Mouse (Mus musculus) testis, adult 2 months (tissue): Measurements from ENCODE around the gene Pld5. TPM values are rescaled to one million over a fixed set of nuclear protein-coding genes. Genes with fewer than 3 reads are reported as not detected.
A peak's percentile ranks its signal among the peaks of the same experiment; 100 is the strongest.

Source experiments
- H3K27ac ChIP-seq: fragments of 200-500 bp; 2 replicates; pipeline ENCODE4 v1.5.1; 2012; ENCODE audit warnings: low read depth, low read length; ENCODE audit not compliant: control insufficient read depth, insufficient read depth
- H3K27me3 ChIP-seq: fragments of 200-500 bp; 2 replicates; pipeline ENCODE4 v1.6.1; 2012; ENCODE audit warnings: mild to moderate bottlenecking, low read length, moderate library complexity; ENCODE audit not compliant: control insufficient read depth, insufficient read depth
- H3K36me3 ChIP-seq: fragments of 200-500 bp; 2 replicates; pipeline ENCODE4 v1.6.1; 2012; ENCODE audit warnings: mild to moderate bottlenecking, low read length; ENCODE audit not compliant: control insufficient read depth, insufficient read depth
- H3K4me1 ChIP-seq: fragments of 200-500 bp; 2 replicates; pipeline ENCODE4 v1.6.1; 2012; ENCODE audit warnings: low read length; ENCODE audit not compliant: control insufficient read depth, insufficient read depth
- H3K4me3 ChIP-seq: fragments of 200-500 bp; 2 replicates; pipeline ENCODE4 v1.5.1; 2012; ENCODE audit warnings: low read depth, mild to moderate bottlenecking, low read length, moderate library complexity, mixed read lengths; ENCODE audit not compliant: control insufficient read depth
- CTCF ChIP-seq: fragments of 200-500 bp; IDR thresholded peaks from 2 replicates; pipeline ENCODE4 v1.5.1; 2012; ENCODE audit warnings: low read depth, mild to moderate bottlenecking, inconsistent platforms, low read length, moderate library complexity; ENCODE audit not compliant: control insufficient read depth, insufficient read depth, insufficient replicate concordance
- POLR2A ChIP-seq: fragments of 200-500 bp; IDR thresholded peaks from 2 replicates; pipeline ENCODE4 v1.6.1; 2012; ENCODE audit warnings: low read depth, mild to moderate bottlenecking, inconsistent platforms, low read length, moderate library complexity; ENCODE audit not compliant: control insufficient read depth
- polyA plus RNA-seq: library from polyadenylated mRNA; depleted of rRNA; stranded (reverse); fragments of >200 nt; gene quantifications from 2 replicates; pipeline ENCODE4 v1.2.3, GENCODE M21; 2012; rRNA removed

The Pld5 gene
- 0.05 TPM in 1 of 2 replicates, not detected in the other for polyA plus RNA-seq

DNA sequence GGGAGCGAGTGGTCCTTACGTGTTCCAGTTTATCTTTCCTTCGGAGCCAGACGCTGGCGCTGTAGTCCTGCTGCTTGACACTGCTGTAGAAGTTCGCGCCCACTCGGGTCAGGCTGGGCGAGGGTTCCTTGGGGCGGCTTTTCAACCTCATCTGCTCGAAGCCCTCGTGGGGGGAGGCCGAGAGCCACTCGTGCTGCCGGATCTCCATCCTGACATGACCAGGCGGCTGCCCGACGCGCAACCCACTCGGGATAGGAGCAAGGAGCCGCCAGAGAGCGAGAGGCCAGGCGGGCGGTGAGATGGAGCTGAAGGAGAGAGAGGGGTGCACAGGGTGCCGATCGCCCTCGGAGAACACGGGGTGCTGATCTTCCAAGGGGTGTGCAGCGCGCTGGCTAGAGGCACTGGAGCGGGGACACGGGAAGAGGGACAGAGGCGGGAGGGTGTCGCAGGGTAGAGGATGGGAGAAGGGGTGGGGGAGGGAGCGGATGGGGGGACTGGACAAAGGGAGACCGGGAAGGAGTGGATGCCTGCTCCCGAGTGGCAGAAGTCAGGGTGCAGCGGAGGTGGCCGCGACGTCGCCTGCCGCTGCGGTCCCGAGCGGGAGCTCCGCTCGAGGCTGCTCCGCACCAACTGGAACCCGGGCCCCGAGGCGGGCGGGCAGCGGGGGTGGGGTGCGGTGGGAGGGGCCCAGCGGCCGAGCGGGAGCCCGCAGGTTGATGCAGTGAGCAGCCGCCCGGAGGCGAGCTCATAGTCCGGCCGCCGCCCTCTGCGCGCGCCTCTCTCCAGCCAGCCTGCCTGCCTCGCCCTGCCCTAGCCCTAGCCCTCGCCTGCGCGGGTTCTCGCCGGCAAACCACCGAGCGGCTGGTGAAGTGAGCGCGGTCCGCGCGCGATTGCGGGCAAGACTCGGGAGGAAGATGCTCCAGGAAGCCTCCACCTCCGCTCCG lies at the start of gene Pld5:
TSS of gene Pld5 (minus strand) at position 646 of the 944 bp plus-strand sequence.
- peaks cover 2% of the 10 kb centered on the region; the same call in 1 of the 2 replicates for H3K27me3 ChIP-seq
- no peak within 1 kb of the TSS for H3K27ac ChIP-seq
- peak within 1 kb of the TSS; percentile 54 for H3K4me3 ChIP-seq
- H3K36me3 ChIP-seq = no peaks in the 10 kb centered on the region
- no peak for TF ChIP-seq CTCF
- no peak for TF ChIP-seq POLR2A
- H3K4me1 ChIP-seq = peaks cover 7% of the 10 kb centered on the region

DNA sequence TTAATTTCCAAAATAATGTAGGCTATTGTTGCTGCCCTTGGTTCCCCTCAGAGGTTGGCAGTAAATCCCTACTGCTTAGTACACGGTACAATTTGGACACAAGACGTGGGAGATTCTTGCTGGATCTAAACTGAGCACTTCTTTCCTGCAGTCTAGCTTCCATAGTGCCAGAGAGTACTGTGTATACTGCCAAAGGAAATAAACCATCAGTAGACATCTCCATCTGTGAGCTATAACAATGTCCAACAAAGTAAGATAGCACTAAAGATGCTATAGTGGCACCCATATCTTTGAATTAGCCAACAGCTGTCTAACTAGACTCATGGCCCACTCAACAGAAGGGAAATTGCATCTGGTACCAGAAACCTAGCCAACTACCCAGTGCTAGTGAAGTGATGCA lies 40.0 kb upstream of the Pld5 start:
- Histone ChIP-seq H3K27ac (no peak overlapping the region), H3K4me3 (no peak overlapping the region), H3K4me1 (no peaks in the 10 kb centered on the region), H3K27me3 (no peaks in the 10 kb centered on the region), H3K36me3 (no peaks in the 10 kb centered on the region)
- TF ChIP-seq POLR2A = no peak
- no peak for TF ChIP-seq CTCF

- Histone ChIP-seq H3K27ac (no peak overlapping the region), H3K36me3 (no peaks in the 10 kb centered on the region), H3K4me3 (no peak overlapping the region), H3K4me1 (no peaks in the 10 kb centered on the region), H3K27me3 (no peaks in the 10 kb centered on the region)
- TF ChIP-seq CTCF (no peak), POLR2A (no peak)
Measured at GRCm38 (mm10) chr1:176310174-176310573, 35.1 kb upstream of the Pld5 start.

GRCm38 (mm10) chr1:176289396-176289795 lies 14.3 kb upstream of the Pld5 start:
- TF ChIP-seq CTCF (no peak), POLR2A (no peak)
- Histone ChIP-seq H3K27me3 (no peaks in the 10 kb centered on the region), H3K27ac (no peak overlapping the region)

GRCm38 (mm10) chr1:176275611-176275980 lies 484 bp upstream of the Pld5 start:
- TF ChIP-seq CTCF (no peak), POLR2A (no peak)
- Histone ChIP-seq H3K27ac (no peak overlapping the region), H3K4me3 (peak overlapping the region; percentile 54), H3K36me3 (no peaks in the 10 kb centered on the region), H3K27me3 (peaks cover 2% of the 10 kb centered on the region; the same call in 1 of the 2 replicates), H3K4me1 (peaks cover 7% of the 10 kb centered on the region)

More at GRCm38 (mm10) chr1:176289396-176289795, 14.3 kb upstream of the Pld5 start:
- H3K4me3 ChIP-seq = no peak overlapping the region
- H3K36me3 ChIP-seq = no peaks in the 10 kb centered on the region
- no peaks in the 10 kb centered on the region for H3K4me1 ChIP-seq

DNA sequence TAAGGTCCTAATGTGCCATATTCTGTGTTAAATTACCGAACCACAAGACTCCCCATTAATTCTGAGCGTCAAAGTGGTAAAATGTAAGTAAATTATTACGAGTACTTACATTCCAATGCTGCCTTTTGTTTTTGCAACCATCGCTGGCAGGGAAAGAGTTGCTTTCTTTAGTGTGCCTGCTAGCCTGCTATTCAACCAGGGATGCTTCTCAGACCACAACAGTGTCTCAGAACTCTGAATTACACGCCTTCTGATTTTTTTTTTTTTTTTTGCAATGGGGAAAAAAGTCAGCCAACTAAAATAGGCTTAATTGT lies 26.4 kb downstream of the Pld5 start:
- no peak overlapping the region for H3K27ac ChIP-seq
- H3K36me3 ChIP-seq = no peaks in the 10 kb centered on the region
- no peaks in the 10 kb centered on the region for H3K27me3 ChIP-seq
- no peak for TF ChIP-seq POLR2A
- TF ChIP-seq CTCF = no peak
- H3K4me1 ChIP-seq = no peaks in the 10 kb centered on the region
- no peak overlapping the region for H3K4me3 ChIP-seq

GRCm38 (mm10) chr1:176247885-176248716 lies 27.0 kb downstream of the Pld5 start:
- no peaks in the 10 kb centered on the region for H3K4me1 ChIP-seq
- no peaks in the 10 kb centered on the region for H3K36me3 ChIP-seq

More at GRCm38 (mm10) chr1:176247885-176248716, 27.0 kb downstream of the Pld5 start:
- Histone ChIP-seq H3K4me3 (no peak overlapping the region), H3K27me3 (no peaks in the 10 kb centered on the region), H3K27ac (no peak overlapping the region)
- TF ChIP-seq CTCF (no peak), POLR2A (no peak)
